Mouse (Mus musculus): ENCODE measurements around the gene Nebl.

Gene Nebl

GRCm38 (mm10) chr2:17730957-17731830, at the start of gene Nebl:
Nebl (minus strand) TSS chr2:17731464.
- DNase-seq (ENCODE audit: low spot score): peak; percentile 54

GRCm38 (mm10) chr2:17770246-17770825, 39.1 kb upstream of the Nebl start:
- DNase-seq (ENCODE audit: low spot score): peak; percentile 6

GRCm38 (mm10) chr2:17769242-17769755, 38.0 kb upstream of the Nebl start:
- DNase-seq (ENCODE audit: low spot score): no peak

GRCm38 (mm10) chr2:17756271-17756670, 25.0 kb upstream of the Nebl start:
- DNase-seq (ENCODE audit: low spot score): no peak

GRCm38 (mm10) chr2:17742051-17742763, 10.9 kb upstream of the Nebl start:
- no peak for DNase-seq (ENCODE audit: low spot score)

GRCm38 (mm10) chr2:17741555-17741954, 10.3 kb upstream of the Nebl start:
- no peak for DNase-seq (ENCODE audit: low spot score)

- DNase-seq (ENCODE audit: low spot score): no peak
These were observed 9.2 kb upstream of the Nebl start for GRCm38 (mm10) chr2:17740454-17740853.

GRCm38 (mm10) chr2:17732210-17732609, 946 bp upstream of the Nebl start:
- no peak for DNase-seq (ENCODE audit: low spot score)

GRCm38 (mm10) chr2:17731831-17732200, 552 bp upstream of the Nebl start:
- no peak for DNase-seq (ENCODE audit: low spot score)

- no peak for DNase-seq (ENCODE audit: low spot score)
These were observed 662 bp downstream of the Nebl start for GRCm38 (mm10) chr2:17730648-17730956.

- no peak for DNase-seq (ENCODE audit: low spot score)
These were observed 1.3 kb downstream of the Nebl start for GRCm38 (mm10) chr2:17729770-17730647.

GRCm38 (mm10) chr2:17724405-17724804, 6.9 kb downstream of the Nebl start:
- DNase-seq (ENCODE audit: low spot score): no peak

- no peak for DNase-seq (ENCODE audit: low spot score)
These were observed 7.8 kb downstream of the Nebl start for GRCm38 (mm10) chr2:17723268-17724019.

GRCm38 (mm10) chr2:17721177-17721715, 10.0 kb downstream of the Nebl start:
- no peak for DNase-seq (ENCODE audit: low spot score)

GRCm38 (mm10) chr2:17718281-17718680, 13.0 kb downstream of the Nebl start:
- DNase-seq (ENCODE audit: low spot score): no peak

GRCm38 (mm10) chr2:17717200-17717599, 14.1 kb downstream of the Nebl start:
- DNase-seq (ENCODE audit: low spot score): no peak

GRCm38 (mm10) chr2:17715149-17715767, 16.0 kb downstream of the Nebl start:
- peak; percentile 47 for DNase-seq (ENCODE audit: low spot score)

GRCm38 (mm10) chr2:17714661-17715060, 16.6 kb downstream of the Nebl start:
- no peak for DNase-seq (ENCODE audit: low spot score)

GRCm38 (mm10) chr2:17714124-17714523, 17.1 kb downstream of the Nebl start:
- no peak for DNase-seq (ENCODE audit: low spot score)

GRCm38 (mm10) chr2:17711216-17711615, 20.0 kb downstream of the Nebl start:
- DNase-seq (ENCODE audit: low spot score): no peak
